Comparison of ENCODE assay signal across 8 mouse cellular contexts in the genomic region with DNA sequence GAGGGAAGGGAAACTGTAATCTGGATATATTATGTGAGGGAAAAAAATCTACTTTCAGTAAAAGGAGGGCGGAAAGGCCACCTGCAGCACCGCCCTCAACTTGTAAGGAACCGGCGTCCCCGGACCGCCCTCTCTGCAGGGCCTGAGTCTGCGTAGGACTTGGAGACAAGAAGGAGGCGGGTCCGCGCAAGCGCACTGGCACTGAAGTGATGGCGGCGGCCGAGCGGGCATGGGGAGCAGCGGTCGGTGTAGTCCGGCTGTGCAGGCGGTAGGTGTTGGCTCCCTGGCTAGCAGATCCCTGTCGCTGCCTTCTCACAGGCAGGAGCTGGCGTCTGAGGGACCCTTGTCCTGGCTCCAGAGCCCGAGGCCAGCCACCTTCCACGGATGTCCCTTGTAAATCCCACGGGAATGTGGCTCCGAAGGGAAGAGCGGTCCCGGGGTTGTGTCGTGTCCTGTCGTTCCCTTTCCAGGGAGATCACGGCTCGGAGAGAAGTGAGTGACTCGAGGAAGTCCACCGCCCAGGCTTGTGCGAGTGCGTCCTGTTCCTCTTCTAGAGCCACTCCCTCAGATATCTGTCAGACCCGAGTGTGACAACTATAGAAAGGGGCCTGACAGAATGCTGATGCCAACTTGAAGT. TPM values are rescaled to one million over a fixed set of nuclear protein-coding genes. Genes with fewer than 3 reads are reported as not detected.
DNase-seq lines count a peak whose midpoint lies in the region; ATAC-seq lines count a peak whose summit lies in the region.

No protein-coding gene starts in this region.

- intact Hi-C loops in gastrocnemius, postnatal 14 days (cut with DNase I; ENCODE audit: low total_unique reads): no loop called here
- intact Hi-C loops in left cerebral cortex, postnatal 10 days (cut with DNase I): no loop called here

- ATAC-seq in inflammation-experienced regulatory T-cells, adult 6 months: peak; percentile 98
- ATAC-seq in megakaryocyte-erythroid progenitor cell, adult 5-6 weeks (replicated peaks; ENCODE audit: low FRiP score, low TSS enrichment, poor library complexity, severe bottlenecking): peak; percentile 99

- DNase-seq in adrenal gland, adult (ENCODE audit: inconsistent age in 2 of 2, low spot score in 1 of 2): peak; percentile 96 to 98
- DNase-seq in embryo, embryonic 10.5 days (ENCODE audit: low spot score): peak; percentile 96
- DNase-seq in gastrocnemius, postnatal 14 days: peak; percentile 96
- DNase-seq in left cerebral cortex, postnatal 10 days (ENCODE audit: extremely low spot score in 1 of 2, low spot score in 2 of 2): peak; percentile 90 to 97
- peak; percentile 92 for DNase-seq in right cerebral cortex, postnatal 25 days
- peak; percentile 89 to 95 for DNase-seq in urinary bladder, postnatal 4 days (ENCODE audit: low spot score in 2 of 2)

RNA-seq across cellular contexts. Expression of gene Nfu1, which starts 0.8 kb away (rescaled TPM):
- total RNA-seq in gastrocnemius, postnatal 14 days (2021): 10 to 100 TPM; 59.8 to 63.5 TPM
- polyA plus RNA-seq in inflammation-experienced regulatory T-cells, adult 6 months (2017; shearing (Covaris generic)): 100 to 1,000 TPM; 125 to 144 (median 141) TPM
- total RNA-seq in left cerebral cortex, postnatal 10 days (2021): 10 to 100 TPM; 61.6 to 63.4 TPM
- 68.1 and 91.5 TPM in 2 replicates for total RNA-seq in megakaryocyte-erythroid progenitor cell, adult 5-6 weeks (2014; fragmentation: Nextera tagmentation)
- 68.4 and 72.6 TPM in 2 replicates for total RNA-seq in megakaryocyte-erythroid progenitor cell, adult 5-6 weeks (2017)

RNA-seq across cellular contexts. Expression of gene Gfpt1, which starts 32.8 kb away (rescaled TPM):
- 10 to 100 TPM; 29.3 to 32.6 TPM for total RNA-seq in gastrocnemius, postnatal 14 days (2021)
- polyA plus RNA-seq in inflammation-experienced regulatory T-cells, adult 6 months (2017; shearing (Covaris generic)): 10 to 100 TPM; 15.8 to 21.8 (median 19.3) TPM
- total RNA-seq in left cerebral cortex, postnatal 10 days (2021): 10 to 100 TPM; 60.0 to 60.7 TPM
- total RNA-seq in megakaryocyte-erythroid progenitor cell, adult 5-6 weeks (2014; fragmentation: Nextera tagmentation): 32.0 and 46.2 TPM in 2 replicates
- 34.4 and 40.3 TPM in 2 replicates for total RNA-seq in megakaryocyte-erythroid progenitor cell, adult 5-6 weeks (2017)

Comparison
In these comparisons a context has a peak if more than half of its experiments do, and no peak if none do; other contexts are left out.
1. Peak in every context shown above with its lines: DNase-seq and ATAC-seq.